Mouse (Mus musculus) C2C12 (cell line): ENCODE results near the gene Cfb. TPM values are rescaled to one million over a fixed set of nuclear protein-coding genes. Genes with fewer than 3 reads are reported as not detected.

Experiments
- H3K27me3 ChIP-seq: one replicate; pipeline ENCODE4 v1.6.1; 2011; ENCODE audit not compliant: control insufficient read depth, insufficient read depth, insufficient read length
- H3K36me3 ChIP-seq: one replicate; pipeline ENCODE4 v1.6.1; 2011; ENCODE audit not compliant: control insufficient read depth, insufficient read depth
- H3K4me3 ChIP-seq: one replicate; pipeline ENCODE4 v1.5.1; 2011; ENCODE audit warnings: mild to moderate bottlenecking, control low read depth; ENCODE audit not compliant: poor library complexity, insufficient read depth, severe bottlenecking
- H3K79me2 ChIP-seq: one replicate; pipeline ENCODE4 v1.6.1; 2011; ENCODE audit not compliant: control insufficient read depth, insufficient read depth
- H3K79me3 ChIP-seq: one replicate; pipeline ENCODE4 v1.6.1; 2011; ENCODE audit warnings: low read depth, control low read depth
- H3ac ChIP-seq: one replicate; pipeline ENCODE3; 2011; ENCODE audit warnings: low read depth; ENCODE audit not compliant: control insufficient read depth, insufficient read length
- CEBPB ChIP-seq: IDR thresholded peaks from one replicate; pipeline ENCODE4 v1.6.1; 2011; ENCODE audit warnings: low read depth, mild to moderate bottlenecking, control low read depth, moderate library complexity
- CTCF ChIP-seq: IDR thresholded peaks from one replicate; pipeline ENCODE4 v1.5.1; 2011; ENCODE audit not compliant: control insufficient read depth, insufficient read depth, insufficient read length
- FOSL1 ChIP-seq: IDR thresholded peaks from one replicate; pipeline ENCODE4 v1.8.0; 2011; ENCODE audit warnings: mild to moderate bottlenecking, low read length; ENCODE audit not compliant: poor library complexity, insufficient read depth, severe bottlenecking
- MAX ChIP-seq: IDR thresholded peaks from one replicate; pipeline ENCODE4 v1.6.1; 2011; ENCODE audit warnings: mild to moderate bottlenecking, control low read depth
- MYOD1 ChIP-seq: IDR thresholded peaks from one replicate; pipeline ENCODE4 v1.6.1; 2011; ENCODE audit warnings: low read depth; ENCODE audit not compliant: control insufficient read depth, insufficient read length
- MYOG ChIP-seq: IDR thresholded peaks from one replicate; pipeline ENCODE4 v1.6.1; 2011; ENCODE audit not compliant: control insufficient read depth, insufficient read length; ENCODE audit errors: extremely low read depth
- USF1 ChIP-seq: IDR thresholded peaks from one replicate; pipeline ENCODE4 v1.6.1; 2011; ENCODE audit warnings: low read depth, mild to moderate bottlenecking, control low read depth, moderate library complexity
- polyA plus RNA-seq: library from polyadenylated mRNA; unstranded; fragments of >200 nt; fragmentation: generic; extraction: Trizol; gene quantifications from one replicate; pipeline ENCODE4 v1.2.1, GENCODE M21; 2012; ENCODE audit warnings: missing spikeins

The Cfb gene
- polyA plus RNA-seq, 1 experiment: 0.28 TPM

GRCm38 (mm10) chr17:34890074-34890743, 27.9 kb upstream of the Cfb start:
- H3K36me3 ChIP-seq: no peaks in the 10 kb centered on the region
- H3K27me3 ChIP-seq: no peaks in the 10 kb centered on the region
- peaks cover 4% of the 10 kb centered on the region for H3K79me2 ChIP-seq
- TF ChIP-seq MAX (no peak), CEBPB (no peak), USF1 (no peak), FOSL1 (no peak)
- H3K79me3 ChIP-seq: no peaks in the 10 kb centered on the region
- H3ac ChIP-seq: no peak overlapping the region
- H3K4me3 ChIP-seq: no peak overlapping the region

GRCm38 (mm10) chr17:34887942-34888341, 25.6 kb upstream of the Cfb start:
- TF ChIP-seq USF1 (no peak), MYOD1 (no peak)

GRCm38 (mm10) chr17:34885615-34886014, 23.3 kb upstream of the Cfb start:
- H3K79me2 ChIP-seq: no peaks in the 10 kb centered on the region

More at GRCm38 (mm10) chr17:34887942-34888341, 25.6 kb upstream of the Cfb start:
- H3K27me3 ChIP-seq: no peaks in the 10 kb centered on the region
- no peak overlapping the region for H3K4me3 ChIP-seq
- no peaks in the 10 kb centered on the region for H3K79me3 ChIP-seq
- no peaks in the 10 kb centered on the region for H3K36me3 ChIP-seq
- no peak overlapping the region for H3ac ChIP-seq
- no peaks in the 10 kb centered on the region for H3K79me2 ChIP-seq

GRCm38 (mm10) chr17:34884704-34885103, 22.4 kb upstream of the Cfb start:
- no peaks in the 10 kb centered on the region for H3K79me2 ChIP-seq
- H3K4me3 ChIP-seq: no peak overlapping the region
- no peaks in the 10 kb centered on the region for H3K79me3 ChIP-seq
- no peaks in the 10 kb centered on the region for H3K27me3 ChIP-seq
- H3ac ChIP-seq: no peak overlapping the region
- TF ChIP-seq CTCF: no peak
- TF ChIP-seq FOSL1: no peak
- no peak for TF ChIP-seq USF1
- no peak for TF ChIP-seq MAX
- no peak for TF ChIP-seq MYOG
- TF ChIP-seq CEBPB: no peak
- TF ChIP-seq MYOD1: no peak
- H3K36me3 ChIP-seq: no peaks in the 10 kb centered on the region

More at GRCm38 (mm10) chr17:34885615-34886014, 23.3 kb upstream of the Cfb start:
- TF ChIP-seq FOSL1 (no peak), CEBPB (no peak), CTCF (no peak), MAX (no peak), USF1 (no peak), MYOG (no peak), MYOD1 (no peak)
- no peak overlapping the region for H3ac ChIP-seq
- H3K27me3 ChIP-seq: no peaks in the 10 kb centered on the region
- H3K36me3 ChIP-seq: no peaks in the 10 kb centered on the region
- H3K79me3 ChIP-seq: no peaks in the 10 kb centered on the region
- no peak overlapping the region for H3K4me3 ChIP-seq

GRCm38 (mm10) chr17:34883332-34883731, 21.0 kb upstream of the Cfb start:
- no peak overlapping the region for H3ac ChIP-seq
- no peak overlapping the region for H3K4me3 ChIP-seq
- H3K79me2 ChIP-seq: no peaks in the 10 kb centered on the region
- H3K36me3 ChIP-seq: no peaks in the 10 kb centered on the region
- TF ChIP-seq MYOD1: no peak
- TF ChIP-seq CTCF: no peak
- no peak for TF ChIP-seq USF1
- TF ChIP-seq FOSL1: no peak
- TF ChIP-seq MYOG: no peak
- no peak for TF ChIP-seq MAX
- TF ChIP-seq CEBPB: no peak
- H3K79me3 ChIP-seq: no peaks in the 10 kb centered on the region
- no peaks in the 10 kb centered on the region for H3K27me3 ChIP-seq

GRCm38 (mm10) chr17:34881683-34882310, 19.5 kb upstream of the Cfb start, which contains the start of gene Gm20547:
Gm20547 (minus strand) TSS chr17:34882042.
- Histone ChIP-seq H3K79me2 (no peaks in the 10 kb centered on the region), H3K79me3 (no peaks in the 10 kb centered on the region), H3K36me3 (no peaks in the 10 kb centered on the region), H3ac (no peak within 1 kb of the TSS), H3K4me3 (no peak within 1 kb of the TSS), H3K27me3 (no peaks in the 10 kb centered on the region)
- TF ChIP-seq CEBPB: no peak
- no peak for TF ChIP-seq CTCF
- no peak for TF ChIP-seq USF1
